Mouse (Mus musculus) erythroblast, embryonic 14.5 days (primary cell): ENCODE measurements around the gene Tnni3.

Source experiments
- GATA1 ChIP-seq: IDR thresholded peaks from 2 replicates; pipeline ENCODE4 v1.6.1; 2012; ENCODE audit warnings: low read length, inconsistent platforms, mixed read lengths
- TAL1 ChIP-seq: IDR thresholded peaks from 3 replicates; pipeline ENCODE4 v1.6.1; 2012; ENCODE audit warnings: low read length, inconsistent platforms, mixed read lengths

GRCm38 (mm10) chr7:4503100-4503499, 20.9 kb downstream of the Tnni3 start:
- no peak for TF ChIP-seq GATA1
- TF ChIP-seq TAL1, result no peak
